Mouse (Mus musculus): ENCODE data around the gene Vmn1r50. TPM values are rescaled to one million over a fixed set of nuclear protein-coding genes. Genes with fewer than 3 reads are reported as not detected.
"Not testable (repeated sequence)": the region's sequence is repeated elsewhere in the genome, so short reads cannot be mapped to it uniquely, and the experiment has no call there.

Gene Vmn1r50
- not detected in 2 replicates for polyA plus RNA-seq (2015; fragmentation: Nextera tagmentation; extraction: Ambion mirVana)

DNA sequence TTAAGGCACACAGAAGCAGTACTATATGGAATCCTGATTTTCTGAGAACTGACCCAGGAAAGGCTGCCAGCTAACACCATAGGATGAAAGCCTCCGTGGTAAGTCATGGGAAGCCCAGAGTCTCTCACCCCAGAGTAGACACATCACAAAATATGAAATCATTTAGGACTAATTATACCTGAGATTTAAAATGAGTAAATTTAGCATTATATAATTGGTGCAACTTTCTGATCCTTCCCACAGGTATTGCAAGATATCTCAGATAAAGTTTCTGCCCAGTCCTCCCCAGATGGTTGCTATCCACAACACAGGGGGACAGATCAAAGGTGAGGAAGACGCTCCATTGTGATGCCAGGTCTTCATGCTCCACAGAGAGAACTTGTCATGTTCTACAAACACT, at the start of gene Vmn1r50:
TSS of gene Vmn1r50 (plus strand) at position 301 of the 400 bp plus-strand sequence.
- H3K9ac ChIP-seq: no peak within 1 kb of the TSS
- no peaks in the 10 kb centered on the region for H3K27me3 ChIP-seq
- H3K36me3 ChIP-seq: no peaks in the 10 kb centered on the region
- H3K9me3 ChIP-seq (replicated peaks): 0 out of 2 replicates have a peak, but pooled peaks cover 4% of the 10 kb centered on the region
- H3K4me3 ChIP-seq (replicated peaks): no peak within 1 kb of the TSS
- ATAC-seq (replicated peaks; ENCODE audit: low FRiP score): no peak
- no peak within 1 kb of the TSS for H3K4me2 ChIP-seq
- no peaks in the 10 kb centered on the region for H3K4me1 ChIP-seq
- WGBS: 64% methylated on average over 2 of the region's 2 CpGs
- H3K27ac ChIP-seq: no peak within 1 kb of the TSS

DNA sequence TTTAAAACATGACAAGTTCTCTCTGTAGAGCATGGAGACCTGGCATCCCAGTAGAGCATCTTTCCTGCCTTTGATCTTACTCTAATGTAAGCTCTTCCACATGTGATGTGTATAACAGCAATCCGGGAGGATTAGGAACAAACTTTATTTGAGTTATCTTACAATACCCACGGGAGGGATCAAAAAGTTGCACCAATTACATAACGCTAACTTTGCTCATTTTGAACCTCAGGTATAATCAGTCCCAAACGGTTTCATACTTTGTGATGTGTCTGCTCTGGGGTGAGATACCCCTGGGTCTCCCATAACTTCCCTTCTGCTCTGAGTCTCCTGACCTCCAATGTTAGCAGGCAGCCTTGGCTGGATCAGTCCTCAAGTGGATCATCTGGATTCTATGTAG, 22.8 kb upstream of the Vmn1r50 start, which contains the start of gene Vmn1r49:
TSS of gene Vmn1r49 (minus strand) at position 101 of the 400 bp plus-strand sequence.
- no peak within 1 kb of the TSS for H3K4me2 ChIP-seq
- H3K4me3 ChIP-seq (replicated peaks): no peak within 1 kb of the TSS
- H3K27ac ChIP-seq: no peak within 1 kb of the TSS
- H3K9ac ChIP-seq: no peak within 1 kb of the TSS
- WGBS: 82% methylated on average over 4 of the region's 4 CpGs
- H3K27me3 ChIP-seq: no peaks in the 10 kb centered on the region
- no peaks in the 10 kb centered on the region for H3K4me1 ChIP-seq
- H3K9me3 ChIP-seq (replicated peaks): no peaks in the 10 kb centered on the region
- H3K36me3 ChIP-seq: no peaks in the 10 kb centered on the region
- no peak for ATAC-seq (replicated peaks; ENCODE audit: low FRiP score)

DNA sequence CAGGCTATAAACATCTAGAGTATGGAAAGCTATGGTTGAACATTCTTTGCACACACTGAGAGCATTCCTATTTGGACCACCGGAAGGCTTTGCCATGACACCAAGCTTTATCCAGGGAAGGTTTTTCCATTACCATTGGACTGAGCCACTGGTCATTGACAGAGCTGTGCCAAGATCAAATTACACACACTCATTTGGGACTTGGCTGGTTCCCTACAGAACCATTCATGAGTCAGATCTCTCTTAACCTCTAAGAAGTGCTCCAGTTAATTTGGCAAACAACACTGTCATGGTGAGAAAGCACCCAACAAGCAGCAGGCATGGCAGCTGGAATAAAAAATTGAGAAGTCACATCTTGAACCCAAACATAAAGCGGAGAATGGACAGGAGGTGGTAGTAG, 664 bp upstream of the Vmn1r50 start:
- H3K9ac ChIP-seq: no peak overlapping the region
- no peak overlapping the region for H3K4me3 ChIP-seq (replicated peaks)
- no peak overlapping the region for H3K4me2 ChIP-seq
- H3K27ac ChIP-seq: no peak overlapping the region
- WGBS: 93% methylated on average over 2 of the region's 2 CpGs
- H3K9me3 ChIP-seq (replicated peaks): 0 out of 2 replicates have a peak, but pooled peaks cover 4% of the 10 kb centered on the region
- no peaks in the 10 kb centered on the region for H3K36me3 ChIP-seq
- ATAC-seq (replicated peaks; ENCODE audit: low FRiP score): no peak
- no peaks in the 10 kb centered on the region for H3K4me1 ChIP-seq
- no peaks in the 10 kb centered on the region for H3K27me3 ChIP-seq

DNA sequence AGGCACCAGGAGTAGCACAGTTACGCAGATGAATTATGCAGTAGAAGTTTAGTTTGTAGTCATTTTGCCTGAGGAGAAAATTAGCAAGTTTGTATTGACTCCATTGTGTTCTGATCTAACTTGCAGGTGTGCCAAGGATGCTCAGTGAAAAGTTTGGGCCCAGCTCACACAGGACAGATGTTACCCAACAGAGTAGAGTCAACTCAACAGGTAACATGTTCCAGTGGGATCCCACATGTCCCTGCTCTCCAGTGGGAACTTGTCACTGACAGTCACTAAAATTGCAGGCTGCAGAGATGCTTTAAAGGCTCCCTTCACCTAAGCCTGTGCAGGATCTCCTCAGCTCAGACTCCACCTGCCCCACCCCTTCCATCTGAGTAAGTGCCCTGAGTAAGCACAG, 21.1 kb downstream of the Vmn1r50 start, which contains the start of gene Vmn1r51:
TSS of gene Vmn1r51 (plus strand) at position 301 of the 400 bp plus-strand sequence.
- not testable (repeated sequence) for H3K4me1 ChIP-seq; H3K9ac ChIP-seq; H3K4me3 ChIP-seq (replicated peaks); H3K36me3 ChIP-seq; H3K9me3 ChIP-seq (replicated peaks); H3K4me2 ChIP-seq; H3K27ac ChIP-seq; H3K27me3 ChIP-seq; ATAC-seq (replicated peaks; ENCODE audit: low FRiP score)
- WGBS: 86% methylated on average over 1 of the region's 1 CpGs

Other genes starting within 250 kb of the Vmn1r50 start
- not detected in 2 replicates for gene Vmn1r42, start 225.0 kb upstream of the Vmn1r50 start, polyA plus RNA-seq (2015; fragmentation: Nextera tagmentation; extraction: Ambion mirVana)
- not detected in 2 replicates for gene Vmn1r43, start 225.0 kb upstream of the Vmn1r50 start, polyA plus RNA-seq (2015; fragmentation: Nextera tagmentation; extraction: Ambion mirVana)
- gene Vmn1r44, start 217.8 kb upstream of the Vmn1r50 start, polyA plus RNA-seq (2015; fragmentation: Nextera tagmentation; extraction: Ambion mirVana): not detected in 2 replicates
- not detected in 2 replicates for gene Vmn1r45, start 160.8 kb upstream of the Vmn1r50 start, polyA plus RNA-seq (2015; fragmentation: Nextera tagmentation; extraction: Ambion mirVana)
- gene Vmn1r46, start 132.1 kb upstream of the Vmn1r50 start, polyA plus RNA-seq (2015; fragmentation: Nextera tagmentation; extraction: Ambion mirVana): not detected in 2 replicates
- not detected in 2 replicates for gene Vmn1r47, start 85.3 kb upstream of the Vmn1r50 start, polyA plus RNA-seq (2015; fragmentation: Nextera tagmentation; extraction: Ambion mirVana)
- not detected in 2 replicates for gene Vmn1r48, start 64.6 kb upstream of the Vmn1r50 start, polyA plus RNA-seq (2015; fragmentation: Nextera tagmentation; extraction: Ambion mirVana)
- gene Vmn1r49, start 22.9 kb upstream of the Vmn1r50 start, polyA plus RNA-seq (2015; fragmentation: Nextera tagmentation; extraction: Ambion mirVana): not detected in 2 replicates
- gene Vmn1r51, start 21.2 kb downstream of the Vmn1r50 start, polyA plus RNA-seq (2015; fragmentation: Nextera tagmentation; extraction: Ambion mirVana): not detected in 2 replicates
- not detected in 2 replicates for gene Vmn1r52, start 73.4 kb downstream of the Vmn1r50 start, polyA plus RNA-seq (2015; fragmentation: Nextera tagmentation; extraction: Ambion mirVana)
- gene V1ra8, start 101.4 kb downstream of the Vmn1r50 start, polyA plus RNA-seq (2015; fragmentation: Nextera tagmentation; extraction: Ambion mirVana): not detected in 2 replicates
- not detected in 2 replicates for gene Vmn1r53, start 123.0 kb downstream of the Vmn1r50 start, polyA plus RNA-seq (2015; fragmentation: Nextera tagmentation; extraction: Ambion mirVana)
- not detected in 2 replicates for gene Vmn1r54, start 144.9 kb downstream of the Vmn1r50 start, polyA plus RNA-seq (2015; fragmentation: Nextera tagmentation; extraction: Ambion mirVana)
- not detected in 2 replicates for gene BC048671, start 199.8 kb downstream of the Vmn1r50 start, polyA plus RNA-seq (2015; fragmentation: Nextera tagmentation; extraction: Ambion mirVana)
- gene Chst13, start 223.8 kb downstream of the Vmn1r50 start, polyA plus RNA-seq (2015; fragmentation: Nextera tagmentation; extraction: Ambion mirVana): 4.9 and 5.6 TPM in 2 replicates
- 0.17 and 0.44 TPM in 2 replicates for gene Uroc1, start 231.9 kb downstream of the Vmn1r50 start, polyA plus RNA-seq (2015; fragmentation: Nextera tagmentation; extraction: Ambion mirVana)

Measured in kidney, embryonic 15.5 days (tissue).